Mouse (Mus musculus) left cerebral cortex, adult 2 months (tissue): Measurements from ENCODE around the gene Sh3bp4. TPM values are rescaled to one million over a fixed set of nuclear protein-coding genes. Genes with fewer than 3 reads are reported as not detected.

Experiments used
- DNase-seq, 2 experiments: peaks; one replicate each; pipeline ENCODE4 v3.0.0; 2021 to 2022; ENCODE audit warnings: low spot score in 2 of 2, mixed read lengths in 1 of 2; ENCODE audit errors: extremely low spot score in 1 of 2
- H3K27ac ChIP-seq: fragments of 200-600 bp; 2 replicates; pipeline ENCODE4 v1.8.1; 2022
- H3K4me3 ChIP-seq: fragments of 200-600 bp; 2 replicates; pipeline ENCODE4 v1.8.1; 2022
- CTCF ChIP-seq: fragments of 200-600 bp; IDR thresholded peaks from 2 replicates; pipeline ENCODE4 v1.8.1; 2022; ENCODE audit warnings: antibody characterized with exemption, mild to moderate bottlenecking, moderate library complexity
- intact Hi-C: fragments of 180-260 bp; cut with DNase I; formaldehyde crosslinking; loops from one replicate; pipeline ENCODE4 v1.15.1; 2025
- total RNA-seq, 2 experiments: library from RNA; stranded (reverse); gene quantifications; 2 replicates each; pipeline ENCODE4 v1.2.3; 2021

The Sh3bp4 gene
- total RNA-seq, 2 experiments from 2014 or later: 15.6 to 19.5 TPM

GRCm38 (mm10) chr1:89103004-89103263 lies 32.7 kb downstream of the Sh3bp4 start:
- intact Hi-C loops: no loop called here
- no peak for DNase-seq

GRCm38 (mm10) chr1:89103505-89103904 lies 33.3 kb downstream of the Sh3bp4 start:
- H3K27ac ChIP-seq: no peak overlapping the region
- DNase-seq: no peak
- TF ChIP-seq CTCF: no peak
- no peak overlapping the region for H3K4me3 ChIP-seq
- intact Hi-C loops: no loop called here

More at GRCm38 (mm10) chr1:89103004-89103263, 32.7 kb downstream of the Sh3bp4 start:
- Histone ChIP-seq H3K4me3 (no peak overlapping the region), H3K27ac (no peak overlapping the region)
- no peak for TF ChIP-seq CTCF

DNA sequence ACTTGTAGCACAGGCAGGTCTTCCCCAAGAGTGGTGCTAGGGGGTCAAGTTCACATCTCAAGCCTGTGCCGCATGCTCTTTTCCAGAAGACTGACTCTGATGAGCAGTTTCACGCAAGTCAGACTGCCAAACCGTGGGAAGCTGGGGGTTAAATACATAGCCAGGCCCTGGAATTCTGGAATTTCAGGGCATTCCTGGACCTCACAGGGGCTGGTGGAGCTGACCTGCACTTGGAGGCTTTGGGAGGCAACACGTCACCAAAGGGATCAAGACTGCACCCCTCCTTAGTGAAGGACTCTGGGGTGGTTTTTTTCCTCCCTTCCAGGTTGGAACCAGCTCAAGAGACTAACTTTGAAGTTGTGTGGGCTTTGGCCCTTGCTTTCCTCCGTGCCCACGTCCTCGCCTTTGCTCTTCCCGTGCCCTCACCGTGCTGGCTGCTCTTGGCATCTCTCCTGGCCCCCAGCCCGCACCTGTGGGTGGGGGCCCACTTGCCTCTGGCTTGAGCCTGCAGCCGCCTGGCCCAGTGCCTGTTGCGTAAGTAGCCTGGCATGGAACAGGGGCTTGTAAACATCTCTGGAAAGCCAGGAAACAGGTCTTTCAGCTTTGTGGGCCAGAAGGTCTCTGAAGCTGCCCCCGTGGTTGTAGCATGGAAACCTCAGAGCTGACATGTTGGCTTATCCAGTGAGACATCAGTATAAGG lies 34.0 kb downstream of the Sh3bp4 start:
- H3K4me3 ChIP-seq: no peak overlapping the region
- no peak for DNase-seq
- no peak overlapping the region for H3K27ac ChIP-seq
- TF ChIP-seq CTCF: no peak
- intact Hi-C loops: no loop called here

- intact Hi-C loops: no loop called here
- no peak for DNase-seq
- no peak for TF ChIP-seq CTCF
- H3K4me3 ChIP-seq: no peak overlapping the region
- H3K27ac ChIP-seq: no peak overlapping the region
Observed at GRCm38 (mm10) chr1:89105891-89106830, 35.9 kb downstream of the Sh3bp4 start.

DNA sequence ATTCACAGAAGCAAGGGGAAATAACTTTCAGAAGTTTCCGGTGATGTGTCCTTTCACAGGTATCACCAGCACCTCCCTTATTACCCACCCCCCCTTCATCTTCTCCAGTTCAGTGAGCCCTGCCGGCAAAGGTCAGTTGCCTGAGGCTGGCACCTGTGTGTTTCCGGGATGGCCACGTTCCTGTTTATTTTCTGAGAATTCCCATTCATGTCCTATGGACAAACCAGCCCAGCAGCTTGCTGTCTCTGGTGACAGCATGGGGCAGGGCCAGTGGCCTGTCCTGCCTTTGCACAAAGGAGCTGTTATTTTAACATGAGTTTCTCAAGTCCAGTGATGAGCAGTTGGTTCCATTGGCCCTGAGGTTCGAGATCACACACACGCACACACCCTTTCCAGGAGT lies 37.3 kb downstream of the Sh3bp4 start:
- DNase-seq: no peak
- no peak overlapping the region for H3K27ac ChIP-seq
- intact Hi-C loops: no loop called here
- no peak overlapping the region for H3K4me3 ChIP-seq
- TF ChIP-seq CTCF: no peak

DNA sequence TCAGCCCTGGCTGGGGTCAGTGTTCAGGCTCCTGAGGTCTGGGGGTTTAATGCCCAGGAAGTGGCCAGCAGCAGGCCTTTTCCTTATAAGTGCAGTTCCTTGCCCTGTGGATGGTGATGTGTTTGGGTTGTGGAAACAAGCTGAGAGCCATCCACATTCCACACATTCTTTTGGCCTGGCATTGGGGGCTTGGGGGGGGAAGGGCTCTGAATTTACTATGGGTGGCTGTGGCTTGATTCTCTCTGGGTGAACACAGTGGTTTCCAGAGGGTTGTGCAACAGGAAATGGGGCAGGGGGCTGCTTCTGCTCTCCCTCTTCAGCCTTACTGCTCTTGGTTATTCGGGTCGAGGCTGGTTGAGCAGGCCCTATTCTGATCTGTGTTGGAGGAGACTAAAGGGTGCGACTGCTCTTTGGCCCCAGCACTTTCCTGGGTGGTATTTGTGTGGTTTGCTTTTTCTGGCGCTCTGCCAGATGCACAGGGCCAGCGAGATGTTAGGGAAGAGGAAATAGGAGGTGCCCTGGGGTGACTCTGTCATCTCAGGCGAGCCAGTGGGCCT lies 38.2 kb downstream of the Sh3bp4 start:
- intact Hi-C loops: no loop called here
- no peak for DNase-seq
- no peak overlapping the region for H3K27ac ChIP-seq
- H3K4me3 ChIP-seq: no peak overlapping the region
- TF ChIP-seq CTCF: no peak

- intact Hi-C loops: no loop called here
Observed at GRCm38 (mm10) chr1:89109767-89110166, 39.6 kb downstream of the Sh3bp4 start.

GRCm38 (mm10) chr1:89110767-89111534 lies 40.7 kb downstream of the Sh3bp4 start:
- Histone ChIP-seq H3K4me3 (no peak overlapping the region), H3K27ac (no peak overlapping the region)
- no peak for TF ChIP-seq CTCF
- intact Hi-C loops: no loop called here
- no peak for DNase-seq

More at GRCm38 (mm10) chr1:89109767-89110166, 39.6 kb downstream of the Sh3bp4 start:
- TF ChIP-seq CTCF: no peak
- Histone ChIP-seq H3K4me3 (no peak overlapping the region), H3K27ac (no peak overlapping the region)
- no peak for DNase-seq

DNA sequence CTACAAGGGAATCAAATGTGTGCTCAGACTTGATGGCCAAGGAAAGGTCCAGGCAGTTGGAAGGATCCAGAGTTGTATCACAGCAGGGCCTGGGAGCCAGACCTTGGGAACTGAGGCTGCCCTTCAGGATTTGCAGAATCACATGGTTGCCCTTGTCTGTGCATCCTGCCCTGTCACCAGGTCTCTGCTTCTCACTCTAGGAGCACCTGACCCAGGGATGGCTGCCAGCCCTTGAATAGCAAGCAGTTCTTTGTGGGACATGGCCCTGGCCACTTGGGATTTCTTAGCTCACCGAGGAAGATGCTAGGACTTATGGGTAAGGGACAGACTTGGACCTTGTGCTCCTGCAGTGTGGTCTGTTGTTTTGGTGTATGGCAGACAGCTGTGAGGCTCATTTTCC lies 42.3 kb downstream of the Sh3bp4 start:
- intact Hi-C loops: no loop called here
- DNase-seq: no peak
- Histone ChIP-seq H3K27ac (no peak overlapping the region), H3K4me3 (no peak overlapping the region)
- TF ChIP-seq CTCF: no peak

DNA sequence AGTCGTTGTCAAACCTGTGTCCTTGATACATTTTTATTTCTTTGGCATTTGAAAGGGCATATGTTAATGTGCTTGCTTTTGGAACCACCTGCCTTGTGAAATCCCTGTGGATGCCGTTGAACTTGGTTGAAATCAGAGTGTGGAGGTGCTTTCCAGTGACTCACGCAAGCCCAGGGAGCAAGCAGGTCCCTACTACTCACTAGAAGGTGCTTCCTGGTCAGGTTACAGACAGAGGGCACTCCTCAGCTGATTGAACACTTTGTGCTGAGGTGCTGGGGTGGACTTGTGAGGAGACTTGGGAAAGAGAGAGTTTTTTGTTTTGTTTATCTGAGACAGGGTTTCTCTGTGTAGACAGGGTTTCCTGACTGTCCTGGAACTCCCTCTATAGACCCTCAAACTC lies 43.5 kb downstream of the Sh3bp4 start:
- no peak overlapping the region for H3K27ac ChIP-seq
- no peak overlapping the region for H3K4me3 ChIP-seq
- DNase-seq: no peak
- intact Hi-C loops: no loop called here
- no peak for TF ChIP-seq CTCF

- Histone ChIP-seq H3K27ac (no peak overlapping the region), H3K4me3 (no peak overlapping the region)
- no peak for TF ChIP-seq CTCF
- intact Hi-C loops: no loop called here
- no peak for DNase-seq
Observed at GRCm38 (mm10) chr1:89117062-89117461, 46.8 kb downstream of the Sh3bp4 start.

GRCm38 (mm10) chr1:89118076-89118475 lies 47.9 kb downstream of the Sh3bp4 start:
- Histone ChIP-seq H3K27ac (no peak overlapping the region), H3K4me3 (no peak overlapping the region)
- intact Hi-C loops: no loop called here
- no peak for TF ChIP-seq CTCF
- no peak for DNase-seq
